Mouse (Mus musculus) limb, embryonic 12.5 days (tissue): ENCODE results near the gene Ppp1r35. TPM values are rescaled to one million over a fixed set of nuclear protein-coding genes. Genes with fewer than 3 reads are reported as not detected.

Experiments used
- ATAC-seq: fragments of 200-750 bp; cut with Nextera tagmentation; 2 replicates; pipeline ENCODE4 v1.8.0; 2017; ENCODE audit warnings: low read depth, moderate TSS enrichment; ENCODE audit not compliant: insufficient number of reproducible peaks, insufficient read depth, low FRiP score, low TSS enrichment
- H3K27ac ChIP-seq: fragments of 300-500 bp; sonication (generic); 2 replicates; pipeline ENCODE4 v1.5.1; 2016; ENCODE audit warnings: mild to moderate bottlenecking, moderate library complexity
- H3K27me3 ChIP-seq: fragments of 300-500 bp; sonication (generic); 2 replicates; pipeline ENCODE4 v1.6.1; 2016; ENCODE audit warnings: mild to moderate bottlenecking, moderate library complexity
- H3K36me3 ChIP-seq: fragments of 300-500 bp; sonication (generic); 2 replicates; pipeline ENCODE4 v1.6.1; 2016; ENCODE audit warnings: mild to moderate bottlenecking, moderate library complexity
- H3K4me1 ChIP-seq: fragments of 300-500 bp; sonication (generic); replicated peaks from 2 replicates; pipeline ENCODE4 v1.6.1; 2016
- H3K4me2 ChIP-seq: fragments of 300-500 bp; sonication (generic); 2 replicates; pipeline ENCODE4 v1.6.1; 2016; ENCODE audit warnings: mild to moderate bottlenecking, moderate library complexity
- H3K4me3 ChIP-seq: fragments of 300-500 bp; sonication (generic); replicated peaks from 2 replicates; pipeline ENCODE4 v1.5.1; 2016; ENCODE audit warnings: mild to moderate bottlenecking
- H3K9ac ChIP-seq: fragments of 300-500 bp; sonication (generic); replicated peaks from 2 replicates; pipeline ENCODE4 v1.6.1; 2016; ENCODE audit warnings: mild to moderate bottlenecking, moderate library complexity
- H3K9me3 ChIP-seq: fragments of 300-500 bp; sonication (generic); 2 replicates; pipeline ENCODE4 v1.6.1; 2016; ENCODE audit warnings: mild to moderate bottlenecking, moderate library complexity
- WGBS: fragments of 180-500 bp; shearing (Covaris S2); methylation state at CpG from one replicate; pipeline ENCODE4 v1.1.7; 2016; 5-methylcytosine and 5-hydroxymethylcytosine counted together
- polyA plus RNA-seq: library from polyadenylated mRNA; unstranded; fragments of >200 nt; fragmentation: Nextera tagmentation; extraction: Ambion mirVana; gene quantifications from 2 replicates; pipeline ENCODE4 v1.2.1, GENCODE M21; 2016

Ppp1r35 gene
- polyA plus RNA-seq, 1 experiment from 2014 or later: 52.1 TPM

DNA sequence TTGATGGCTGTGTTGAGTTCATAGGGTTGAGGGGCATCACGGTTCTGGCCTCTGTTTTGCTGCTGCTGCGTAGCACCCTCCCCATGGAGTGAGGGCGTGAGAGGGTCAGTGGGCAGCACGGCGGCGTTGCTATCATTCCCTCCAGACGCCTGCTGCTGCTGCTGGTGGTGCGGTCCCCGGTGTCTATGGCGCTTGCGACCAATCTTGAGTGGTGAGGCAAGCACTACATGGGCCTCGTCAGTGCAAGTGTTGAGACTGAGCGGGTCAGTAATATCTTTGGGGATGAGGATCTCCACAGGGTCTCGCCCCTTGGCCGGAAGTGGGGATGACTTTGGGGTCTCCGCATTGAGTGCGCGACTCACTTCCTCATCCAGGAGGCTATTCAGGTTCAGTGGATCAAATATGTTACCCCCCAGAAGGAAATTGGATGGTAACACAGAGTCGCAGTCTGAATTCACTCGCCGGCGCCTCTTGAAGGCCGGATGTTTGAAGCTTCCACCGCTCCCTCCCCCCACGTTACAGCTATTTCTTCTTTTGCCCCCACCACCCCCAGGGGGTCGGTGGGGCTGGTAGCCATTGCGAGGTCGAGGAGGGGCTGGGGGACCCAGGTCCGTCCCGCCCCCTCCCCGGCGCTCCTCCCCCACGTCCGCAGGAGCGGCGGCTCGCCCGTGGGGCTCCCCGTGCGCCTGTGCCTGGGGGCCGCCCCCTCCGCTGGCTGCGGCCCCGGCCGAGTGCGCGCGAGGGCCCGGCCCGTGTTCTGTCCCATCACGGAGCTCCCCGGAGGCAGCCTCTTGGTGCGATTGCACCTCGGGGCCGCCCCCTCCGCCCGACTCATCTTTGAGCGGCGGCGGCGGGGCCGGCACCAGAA lies 6.7 kb downstream of the Ppp1r35 start:
- peak overlapping the region; percentile 98 for H3K27ac ChIP-seq
- H3K4me2 ChIP-seq: peak overlapping the region; percentile 88
- ATAC-seq: 0 out of 2 replicates have a peak, but pooled peaks have one; percentile 0
- H3K4me1 ChIP-seq: peaks cover 33% of the 10 kb centered on the region
- peak overlapping the region; percentile 88 for H3K4me3 ChIP-seq
- H3K27me3 ChIP-seq: no peaks in the 10 kb centered on the region
- peak overlapping the region; percentile 93 for H3K9ac ChIP-seq
- 5% methylated on average over 50 of the region's 62 CpGs for WGBS
- H3K9me3 ChIP-seq: no peaks in the 10 kb centered on the region
- H3K36me3 ChIP-seq: peaks cover 47% of the 10 kb centered on the region

DNA sequence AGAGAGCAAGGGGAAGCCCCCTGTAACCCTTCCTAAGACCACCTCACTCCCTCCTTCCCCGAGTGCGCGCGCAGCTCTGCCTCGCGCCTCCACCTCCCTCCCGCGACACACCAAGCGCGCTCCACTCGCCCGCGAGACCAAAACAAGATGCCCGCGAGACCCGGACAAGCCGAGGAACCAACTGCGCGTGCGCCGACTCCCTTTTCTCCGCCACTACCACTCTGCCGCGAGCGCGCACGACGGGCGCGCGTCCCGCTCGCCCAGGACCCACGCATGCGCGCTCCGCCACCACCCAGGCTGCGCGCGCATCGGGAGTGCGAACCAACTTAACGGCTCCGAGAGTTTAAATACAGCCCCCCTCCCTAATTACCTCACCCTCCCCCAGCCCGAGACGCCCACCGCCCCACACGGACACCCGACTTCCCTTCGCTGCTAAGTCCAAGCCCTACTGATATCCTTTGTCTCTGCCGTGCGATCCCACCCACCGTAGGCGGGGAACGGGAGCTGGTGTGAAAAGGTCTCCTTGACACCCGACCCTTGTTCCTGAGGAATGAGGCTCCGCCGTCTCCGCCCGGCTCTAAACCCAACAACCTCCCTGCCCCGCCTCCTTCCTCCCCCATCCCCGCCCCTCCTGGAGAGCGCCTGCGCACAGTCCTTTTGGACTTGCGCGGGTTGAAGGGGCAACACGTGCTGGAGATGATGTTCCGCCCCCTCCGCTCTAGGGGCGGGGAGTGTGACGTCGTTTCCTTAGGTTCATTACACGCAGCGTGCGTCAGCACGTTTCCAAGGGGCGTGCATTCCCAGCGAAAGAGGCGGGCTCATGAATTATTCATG lies 7.7 kb downstream of the Ppp1r35 start:
- Histone ChIP-seq H3K27ac (peak overlapping the region; percentile 98), H3K36me3 (peaks cover 37% of the 10 kb centered on the region), H3K4me3 (peak overlapping the region; percentile 88), H3K4me1 (peaks cover 30% of the 10 kb centered on the region), H3K9me3 (no peaks in the 10 kb centered on the region), H3K9ac (peak overlapping the region; percentile 93), H3K27me3 (no peaks in the 10 kb centered on the region), H3K4me2 (peak overlapping the region; percentile 88)
- under 1% methylated on average over 79 of the region's 79 CpGs for WGBS
- peak; percentile 84 for ATAC-seq

- ATAC-seq: peak; percentile 50
- H3K4me3 ChIP-seq: peak within 1 kb of the TSS; percentile 88
- H3K36me3 ChIP-seq: peaks cover 27% of the 10 kb centered on the region
- under 1% methylated on average over 48 of the region's 48 CpGs for WGBS
- peaks cover 30% of the 10 kb centered on the region for H3K4me1 ChIP-seq
- peak within 1 kb of the TSS; percentile 93 for H3K9ac ChIP-seq
- peak within 1 kb of the TSS; percentile 98 for H3K27ac ChIP-seq
- no peaks in the 10 kb centered on the region for H3K9me3 ChIP-seq
- no peaks in the 10 kb centered on the region for H3K27me3 ChIP-seq
- H3K4me2 ChIP-seq: peak within 1 kb of the TSS; percentile 88
These were observed 8.7 kb downstream of the Ppp1r35 start, which contains the start of the genes Mepce and Zcwpw1 for GRCm38 (mm10) chr5:137787151-137787928. Gene Mepce (minus strand): TSS chr5:137787655. Gene Zcwpw1 (plus strand): TSS chr5:137787798.

DNA sequence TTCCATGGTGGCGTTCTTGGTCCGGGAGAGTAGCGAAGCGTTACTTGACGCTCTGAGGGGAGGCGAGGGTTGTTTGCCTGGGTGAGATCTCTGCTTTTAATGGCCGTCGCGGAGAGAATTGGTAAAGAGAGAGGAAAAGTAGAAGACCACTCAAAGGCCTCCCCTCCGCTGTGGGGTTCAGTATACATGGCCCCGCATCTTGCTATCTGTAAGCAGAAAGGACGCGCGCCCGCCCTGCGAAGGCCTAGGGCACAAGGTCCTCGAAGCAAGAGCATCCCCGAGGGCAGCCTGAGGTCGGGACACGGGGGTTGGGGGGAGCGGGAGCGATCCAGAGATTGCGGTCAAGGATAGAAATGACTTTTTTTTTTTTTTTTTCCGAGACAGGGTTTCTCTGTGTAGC lies 9.5 kb downstream of the Ppp1r35 start:
- ATAC-seq: no peak
- peaks cover 19% of the 10 kb centered on the region for H3K36me3 ChIP-seq
- H3K27ac ChIP-seq: no peak overlapping the region
- no peaks in the 10 kb centered on the region for H3K27me3 ChIP-seq
- H3K4me3 ChIP-seq: peak overlapping the region; percentile 88
- H3K4me1 ChIP-seq: peaks cover 25% of the 10 kb centered on the region
- H3K9me3 ChIP-seq: no peaks in the 10 kb centered on the region
- no peak overlapping the region for H3K9ac ChIP-seq
- WGBS: 72% methylated on average over 24 of the region's 24 CpGs
- peak overlapping the region; percentile 88 for H3K4me2 ChIP-seq

GRCm38 (mm10) chr5:137788946-137789531 lies 10.4 kb downstream of the Ppp1r35 start:
- Histone ChIP-seq H3K4me3 (no peak overlapping the region), H3K4me2 (no peak overlapping the region), H3K27ac (no peak overlapping the region), H3K9ac (no peak overlapping the region), H3K9me3 (no peaks in the 10 kb centered on the region), H3K36me3 (peaks cover 10% of the 10 kb centered on the region; the same call in 1 of the 2 replicates), H3K4me1 (peaks cover 16% of the 10 kb centered on the region), H3K27me3 (no peaks in the 10 kb centered on the region)
- 84% methylated on average over 2 of the region's 2 CpGs for WGBS
- no peak for ATAC-seq

DNA sequence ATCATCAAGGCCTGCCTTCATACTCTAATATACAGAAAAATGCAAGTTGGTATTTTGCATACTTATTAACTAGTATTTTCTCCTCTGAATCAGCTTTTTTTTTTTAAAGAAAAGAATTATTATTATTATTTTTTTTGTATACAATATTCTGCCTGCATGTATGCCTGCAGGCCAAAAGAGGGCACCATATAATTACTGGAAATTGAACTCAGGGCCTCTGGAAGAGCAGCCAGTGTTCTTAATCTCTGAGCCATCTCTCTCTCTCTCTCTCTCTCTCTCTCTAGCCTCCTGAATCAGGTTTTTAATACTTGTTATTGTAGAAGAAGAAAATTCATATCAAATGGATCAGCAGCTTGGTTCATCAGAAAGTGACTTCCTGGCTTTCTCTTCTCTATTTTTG lies 12.9 kb downstream of the Ppp1r35 start:
- ATAC-seq: no peak
- Histone ChIP-seq H3K4me1 (no peaks in the 10 kb centered on the region), H3K4me2 (no peak overlapping the region), H3K27me3 (no peaks in the 10 kb centered on the region), H3K4me3 (no peak overlapping the region), H3K9me3 (no peaks in the 10 kb centered on the region), H3K36me3 (no peaks in the 10 kb centered on the region), H3K27ac (no peak overlapping the region), H3K9ac (no peak overlapping the region)

DNA sequence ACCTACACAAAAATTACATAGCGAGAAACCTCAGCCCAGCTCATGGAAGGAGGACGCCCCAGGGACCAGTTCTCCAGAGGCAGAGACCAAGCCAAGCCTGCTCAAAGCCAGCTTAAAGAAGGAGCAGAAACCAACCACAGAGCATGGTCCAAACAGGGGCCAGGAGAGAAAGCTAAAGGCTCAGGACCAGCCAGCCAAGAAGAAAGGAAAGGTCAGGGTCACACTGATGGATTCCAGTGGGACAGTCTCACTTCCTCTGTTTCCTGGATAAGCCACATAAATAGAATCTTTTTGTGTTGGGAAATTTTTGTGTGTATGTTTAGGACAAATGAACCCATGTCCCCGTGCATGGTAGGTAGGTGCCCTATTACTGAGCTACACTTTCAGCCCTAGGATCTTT lies 18.0 kb downstream of the Ppp1r35 start:
- H3K27me3 ChIP-seq: no peaks in the 10 kb centered on the region
- no peaks in the 10 kb centered on the region for H3K36me3 ChIP-seq
- no peaks in the 10 kb centered on the region for H3K4me1 ChIP-seq
- no peak for ATAC-seq
- H3K4me2 ChIP-seq: no peak overlapping the region
- H3K9me3 ChIP-seq: no peaks in the 10 kb centered on the region
- H3K27ac ChIP-seq: no peak overlapping the region
- no peak overlapping the region for H3K9ac ChIP-seq
- H3K4me3 ChIP-seq: no peak overlapping the region
- 76% methylated on average over 3 of the region's 3 CpGs for WGBS

- ATAC-seq: no peak
- Histone ChIP-seq H3K4me1 (no peaks in the 10 kb centered on the region), H3K27me3 (no peaks in the 10 kb centered on the region), H3K9ac (no peak overlapping the region), H3K4me2 (no peak overlapping the region), H3K27ac (no peak overlapping the region), H3K9me3 (no peaks in the 10 kb centered on the region), H3K4me3 (no peak overlapping the region), H3K36me3 (no peaks in the 10 kb centered on the region)
- WGBS: 82% methylated on average over 3 of the region's 3 CpGs
These were observed 22.3 kb downstream of the Ppp1r35 start for GRCm38 (mm10) chr5:137800917-137801316.

GRCm38 (mm10) chr5:137806158-137806557 lies 27.5 kb downstream of the Ppp1r35 start:
- no peak overlapping the region for H3K4me3 ChIP-seq
- H3K4me1 ChIP-seq: no peaks in the 10 kb centered on the region
- H3K36me3 ChIP-seq: no peaks in the 10 kb centered on the region
- H3K27me3 ChIP-seq: no peaks in the 10 kb centered on the region
- WGBS: 70% methylated on average over 1 of the region's 1 CpGs
- H3K9me3 ChIP-seq: no peaks in the 10 kb centered on the region
- H3K9ac ChIP-seq: no peak overlapping the region
- no peak overlapping the region for H3K27ac ChIP-seq
- no peak overlapping the region for H3K4me2 ChIP-seq
- no peak for ATAC-seq

DNA sequence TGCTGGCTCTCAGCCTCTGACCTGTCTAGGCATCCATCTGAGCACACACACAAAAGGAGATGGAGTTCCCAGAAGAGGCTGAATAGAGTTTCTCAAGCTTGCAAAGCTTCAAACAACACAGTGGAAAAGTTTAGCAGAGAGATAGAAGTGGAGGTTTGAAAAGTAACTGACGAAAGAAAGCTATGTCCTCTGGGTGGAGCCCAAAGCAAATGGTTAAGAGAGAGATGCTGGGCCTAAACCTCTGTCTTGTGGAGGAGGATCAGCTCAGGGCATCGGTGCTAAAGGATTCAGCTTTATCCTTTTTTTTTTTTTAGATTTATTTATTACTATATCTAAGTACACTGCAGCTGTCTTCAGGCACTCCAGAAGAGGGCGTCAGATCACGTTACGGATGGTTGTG lies 29.7 kb downstream of the Ppp1r35 start:
- no peaks in the 10 kb centered on the region for H3K36me3 ChIP-seq
- no peak overlapping the region for H3K4me2 ChIP-seq
- H3K27me3 ChIP-seq: no peaks in the 10 kb centered on the region
- no peaks in the 10 kb centered on the region for H3K9me3 ChIP-seq
- no peak overlapping the region for H3K9ac ChIP-seq
- no peak overlapping the region for H3K27ac ChIP-seq
- H3K4me3 ChIP-seq: no peak overlapping the region
- 88% methylated on average over 5 of the region's 5 CpGs for WGBS
- no peak for ATAC-seq
- H3K4me1 ChIP-seq: no peaks in the 10 kb centered on the region
